Mouse (Mus musculus) erythroblast, embryonic 14.5 days (primary cell): ENCODE results near the gene Wdr63.

Experiments used
- GATA1 ChIP-seq: IDR thresholded peaks from 2 replicates; pipeline ENCODE4 v1.6.1; 2012; ENCODE audit warnings: low read length, inconsistent platforms, mixed read lengths
- TAL1 ChIP-seq: IDR thresholded peaks from 3 replicates; pipeline ENCODE4 v1.6.1; 2012; ENCODE audit warnings: low read length, inconsistent platforms, mixed read lengths

GRCm38 (mm10) chr3:146135417-146135816 is 27.5 kb upstream of the Wdr63 start:
- TF ChIP-seq GATA1 (no peak), TAL1 (no peak)
